Mouse (Mus musculus): ENCODE results near the gene Mroh2a.

DNA sequence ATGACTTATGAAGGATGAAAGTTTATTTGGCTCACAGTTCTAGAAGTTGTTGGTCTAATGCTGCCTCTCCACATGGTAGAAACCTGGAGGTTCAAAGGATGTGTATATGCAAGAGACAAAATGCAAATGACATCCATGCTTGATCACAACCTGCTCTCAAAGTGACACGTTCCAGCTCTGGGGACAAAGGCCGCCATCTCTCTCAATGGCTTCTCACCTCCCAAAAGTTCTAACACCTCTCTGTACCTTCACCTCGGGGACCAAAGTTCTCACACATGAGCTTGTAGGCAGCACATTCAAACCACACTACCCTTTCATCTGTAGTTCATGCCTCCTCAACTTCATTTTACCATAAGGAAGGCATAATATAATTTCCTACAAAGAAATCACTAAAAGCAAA, 9.2 kb upstream of the Mroh2a start:
- TF ChIP-seq POLR2A (IDR thresholded peaks at IDR 0.05; ENCODE audit: extremely low read depth, insufficient read depth, low read length) (no peak), CTCF (IDR thresholded peaks at IDR 0.05; ENCODE audit: extremely low read depth, insufficient read depth, low read length) (no peak)

All from cortical plate, adult 2 months (tissue).